Mouse (Mus musculus) lung, embryonic 14.5 days (tissue): ENCODE measurements at regions not wholly inside any gene's neighbourhood (a gene's known extent, or its start where the extent isn't known, plus 50 kb on each side); places are given as distances from the start of the nearest gene placed in this dataset.
"Not testable (repeated sequence)": the region's sequence is repeated elsewhere in the genome, so short reads cannot be mapped to it uniquely, and the experiment has no call there.

ENCODE experiments used
- ATAC-seq: fragments of 200-750 bp; cut with Nextera tagmentation; 2 replicates; pipeline ENCODE4 v1.8.0; 2017; ENCODE audit warnings: mild to moderate bottlenecking, moderate TSS enrichment, moderate library complexity; ENCODE audit not compliant: insufficient read depth
- DNase-seq: peaks from one replicate; pipeline ENCODE4 v3.0.0-alpha.2; 2015
- H3K27ac ChIP-seq: fragments of 300-500 bp; sonication (generic); 2 replicates; pipeline ENCODE4 v1.5.1; 2014; ENCODE audit warnings: low read depth, mild to moderate bottlenecking, moderate library complexity
- H3K27me3 ChIP-seq: fragments of 300-500 bp; sonication (generic); 2 replicates; pipeline ENCODE4 v1.6.1; 2014; ENCODE audit warnings: low read length, control low read depth; ENCODE audit not compliant: insufficient read depth
- H3K36me3 ChIP-seq: fragments of 300-500 bp; sonication (generic); 2 replicates; pipeline ENCODE4 v1.6.1; 2014; ENCODE audit warnings: control low read depth; ENCODE audit not compliant: insufficient read depth
- H3K4me1 ChIP-seq: fragments of 300-500 bp; sonication (generic); 2 replicates; pipeline ENCODE4 v1.6.1; 2014; ENCODE audit warnings: antibody characterized with exemption, control low read depth; ENCODE audit not compliant: insufficient read depth
- H3K4me2 ChIP-seq: fragments of 300-500 bp; sonication (generic); 2 replicates; pipeline ENCODE4 v1.6.1; 2014; ENCODE audit warnings: mild to moderate bottlenecking
- H3K4me3 ChIP-seq: fragments of 300-500 bp; sonication (generic); 2 replicates; pipeline ENCODE4 v1.5.1; 2014; ENCODE audit warnings: low read depth, low read length
- H3K9ac ChIP-seq: fragments of 300-500 bp; sonication (generic); 2 replicates; pipeline ENCODE4 v1.6.1; 2014
- H3K9me3 ChIP-seq: fragments of 300-500 bp; sonication (generic); 2 replicates; pipeline ENCODE4 v1.6.1; 2016; ENCODE audit warnings: low read depth, low read length, control low read depth
- CTCF ChIP-seq: IDR thresholded peaks from 2 replicates; pipeline ENCODE4 v1.5.1; 2016; ENCODE audit warnings: antibody characterized with exemption, low read depth
- WGBS: fragments of 180-500 bp; shearing (Covaris S2); extraction: QIAGEN DNeasy Blood & Tissue Kit; methylation state at CpG from one replicate; pipeline ENCODE4 v1.1.7; 2014; 5-methylcytosine and 5-hydroxymethylcytosine counted together

- no peak for TF ChIP-seq CTCF
- no peaks in the 10 kb centered on the region for H3K27me3 ChIP-seq
- no peak overlapping the region for H3K4me2 ChIP-seq
- no peak overlapping the region for H3K27ac ChIP-seq
- H3K9ac ChIP-seq: no peak overlapping the region
- no peak overlapping the region for H3K4me3 ChIP-seq
- WGBS: 81% methylated on average over 3 of the region's 3 CpGs
- DNase-seq (no peak), ATAC-seq (no peak)
- no peaks in the 10 kb centered on the region for H3K4me1 ChIP-seq
- H3K36me3 ChIP-seq: no peaks in the 10 kb centered on the region
- no peaks in the 10 kb centered on the region for H3K9me3 ChIP-seq
These were observed 87.4 kb downstream of the 1700129C05Rik start for GRCm38 (mm10) chr14:59055283-59055682.

GRCm38 (mm10) chr14:59052421-59052820 lies 90.3 kb downstream of the 1700129C05Rik start:
- TF ChIP-seq CTCF: no peak
- no peaks in the 10 kb centered on the region for H3K36me3 ChIP-seq
- no peak overlapping the region for H3K4me3 ChIP-seq
- no peaks in the 10 kb centered on the region for H3K4me1 ChIP-seq
- no peak for DNase-seq
- no peak overlapping the region for H3K9ac ChIP-seq
- H3K27ac ChIP-seq: no peak overlapping the region
- no peak overlapping the region for H3K4me2 ChIP-seq
- no peaks in the 10 kb centered on the region for H3K9me3 ChIP-seq
- ATAC-seq: no peak
- 68% methylated on average over 3 of the region's 3 CpGs for WGBS
- H3K27me3 ChIP-seq: no peaks in the 10 kb centered on the region

GRCm38 (mm10) chr14:59051478-59051879 lies 91.2 kb downstream of the 1700129C05Rik start:
- Histone ChIP-seq H3K4me1 (no peaks in the 10 kb centered on the region), H3K36me3 (no peaks in the 10 kb centered on the region), H3K27ac (no peak overlapping the region), H3K4me3 (no peak overlapping the region), H3K4me2 (no peak overlapping the region), H3K9me3 (no peaks in the 10 kb centered on the region), H3K27me3 (no peaks in the 10 kb centered on the region), H3K9ac (no peak overlapping the region)
- no peak for ATAC-seq
- WGBS: 51% methylated on average over 6 of the region's 6 CpGs
- no peak for DNase-seq
- no peak for TF ChIP-seq CTCF

GRCm38 (mm10) chr14:59045687-59046086 lies 97.0 kb downstream of the 1700129C05Rik start:
- H3K4me2 ChIP-seq: no peak overlapping the region
- DNase-seq: no peak

GRCm38 (mm10) chr14:59045235-59045634 lies 97.5 kb downstream of the 1700129C05Rik start:
- ATAC-seq: no peak
- H3K4me2 ChIP-seq: no peak overlapping the region
- no peaks in the 10 kb centered on the region for H3K36me3 ChIP-seq
- no peak for TF ChIP-seq CTCF
- H3K27me3 ChIP-seq: no peaks in the 10 kb centered on the region
- H3K9ac ChIP-seq: no peak overlapping the region
- no peak for DNase-seq
- H3K4me1 ChIP-seq: no peaks in the 10 kb centered on the region
- H3K27ac ChIP-seq: no peak overlapping the region
- no peak overlapping the region for H3K4me3 ChIP-seq
- 68% methylated on average over 7 of the region's 7 CpGs for WGBS
- H3K9me3 ChIP-seq: no peaks in the 10 kb centered on the region

More at GRCm38 (mm10) chr14:59045687-59046086, 97.0 kb downstream of the 1700129C05Rik start:
- Histone ChIP-seq H3K27ac (no peak overlapping the region), H3K4me1 (no peaks in the 10 kb centered on the region), H3K36me3 (no peaks in the 10 kb centered on the region), H3K27me3 (no peaks in the 10 kb centered on the region), H3K9me3 (no peaks in the 10 kb centered on the region), H3K4me3 (no peak overlapping the region), H3K9ac (no peak overlapping the region)
- WGBS: 48% methylated on average over 7 of the region's 7 CpGs
- no peak for TF ChIP-seq CTCF
- no peak for ATAC-seq

- Histone ChIP-seq H3K27ac (no peak overlapping the region), H3K4me2 (no peak overlapping the region), H3K36me3 (no peaks in the 10 kb centered on the region), H3K27me3 (no peaks in the 10 kb centered on the region), H3K4me1 (no peaks in the 10 kb centered on the region), H3K9ac (no peak overlapping the region), H3K9me3 (no peaks in the 10 kb centered on the region), H3K4me3 (no peak overlapping the region)
- DNase-seq (no peak), ATAC-seq (no peak)
- 89% methylated on average over 2 of the region's 2 CpGs for WGBS
- TF ChIP-seq CTCF: no peak
These were observed 100.5 kb downstream of the 1700129C05Rik start for GRCm38 (mm10) chr14:59042152-59042551.

- not testable (repeated sequence) for H3K9ac ChIP-seq, H3K36me3 ChIP-seq, H3K4me2 ChIP-seq, H3K9me3 ChIP-seq, H3K27ac ChIP-seq, H3K27me3 ChIP-seq, H3K4me3 ChIP-seq, ATAC-seq, H3K4me1 ChIP-seq, DNase-seq
- WGBS: 39% methylated on average over 9 of the region's 9 CpGs
These were observed 116.9 kb downstream of the 1700129C05Rik start for GRCm38 (mm10) chr14:59025757-59026156.

GRCm38 (mm10) chr14:59009534-59009933 lies 133.2 kb downstream of the 1700129C05Rik start:
- Histone ChIP-seq H3K36me3 (no peaks in the 10 kb centered on the region), H3K4me1 (no peaks in the 10 kb centered on the region), H3K9me3 (no peaks in the 10 kb centered on the region), H3K27ac (no peak overlapping the region), H3K4me2 (no peak overlapping the region), H3K9ac (no peak overlapping the region), H3K4me3 (no peak overlapping the region), H3K27me3 (no peaks in the 10 kb centered on the region)
- TF ChIP-seq CTCF: no peak
- DNase-seq: no peak
- WGBS: 80% methylated on average over 3 of the region's 3 CpGs
- ATAC-seq: no peak
